Mouse (Mus musculus) limb, embryonic 11.5 days (tissue): ENCODE data around the gene Tbx6. TPM values are rescaled to one million over a fixed set of nuclear protein-coding genes. Genes with fewer than 3 reads are reported as not detected.

ENCODE experiments used
- ATAC-seq: fragments of 200-750 bp; cut with Nextera tagmentation; 2 replicates; pipeline ENCODE4 v1.8.0; 2017; ENCODE audit warnings: low read depth; ENCODE audit not compliant: insufficient number of reproducible peaks, low FRiP score, low TSS enrichment
- DNase-seq: peaks from one replicate; pipeline ENCODE4 v3.0.0-alpha.2; 2015; ENCODE audit warnings: low spot score
- H3K27ac ChIP-seq: fragments of 300-500 bp; sonication (generic); replicated peaks from 2 replicates; pipeline ENCODE4 v1.5.1; 2014; ENCODE audit warnings: low read depth, mild to moderate bottlenecking, low read length
- H3K27me3 ChIP-seq: fragments of 300-500 bp; sonication (generic); 2 replicates; pipeline ENCODE4 v1.6.1; 2014; ENCODE audit warnings: mild to moderate bottlenecking, low read length, mixed read lengths; ENCODE audit not compliant: control insufficient read depth, insufficient read depth
- H3K36me3 ChIP-seq: fragments of 300-500 bp; sonication (generic); 2 replicates; pipeline ENCODE4 v1.6.1; 2014; ENCODE audit warnings: mild to moderate bottlenecking, low read length, moderate library complexity, mixed read lengths; ENCODE audit not compliant: control insufficient read depth, insufficient read depth
- H3K4me1 ChIP-seq: fragments of 300-500 bp; sonication (generic); 2 replicates; pipeline ENCODE4 v1.6.1; 2014; ENCODE audit warnings: low read length, mixed read lengths; ENCODE audit not compliant: control insufficient read depth, insufficient read depth
- H3K4me2 ChIP-seq: fragments of 300-500 bp; sonication (generic); 2 replicates; pipeline ENCODE4 v1.6.1; 2014; ENCODE audit warnings: low read depth, mild to moderate bottlenecking, moderate library complexity; ENCODE audit not compliant: severe bottlenecking
- H3K4me3 ChIP-seq: fragments of 300-500 bp; sonication (generic); 2 replicates; pipeline ENCODE4 v1.5.1; 2014; ENCODE audit warnings: low read depth, low read length
- H3K9ac ChIP-seq: fragments of 300-500 bp; sonication (generic); 2 replicates; pipeline ENCODE4 v1.6.1; 2014; ENCODE audit warnings: mild to moderate bottlenecking, low read length
- H3K9me3 ChIP-seq: fragments of 300-500 bp; sonication (generic); 2 replicates; pipeline ENCODE4 v1.6.1; 2016; ENCODE audit warnings: low read length; ENCODE audit not compliant: control insufficient read depth
- WGBS: fragments of 180-500 bp; shearing (Covaris S2); extraction: QIAGEN DNeasy Blood & Tissue Kit; methylation state at CpG from one replicate; pipeline ENCODE4 v1.1.7; 2014; 5-methylcytosine and 5-hydroxymethylcytosine counted together
- polyA plus RNA-seq: library from polyadenylated mRNA; unstranded; fragments of >200 nt; fragmentation: Nextera tagmentation; extraction: Ambion mirVana; gene quantifications from 2 replicates; pipeline ENCODE4 v1.2.1, GENCODE M21; 2014

Gene Tbx6
- polyA plus RNA-seq, 1 experiment from 2014 or later: 0.67 TPM

DNA sequence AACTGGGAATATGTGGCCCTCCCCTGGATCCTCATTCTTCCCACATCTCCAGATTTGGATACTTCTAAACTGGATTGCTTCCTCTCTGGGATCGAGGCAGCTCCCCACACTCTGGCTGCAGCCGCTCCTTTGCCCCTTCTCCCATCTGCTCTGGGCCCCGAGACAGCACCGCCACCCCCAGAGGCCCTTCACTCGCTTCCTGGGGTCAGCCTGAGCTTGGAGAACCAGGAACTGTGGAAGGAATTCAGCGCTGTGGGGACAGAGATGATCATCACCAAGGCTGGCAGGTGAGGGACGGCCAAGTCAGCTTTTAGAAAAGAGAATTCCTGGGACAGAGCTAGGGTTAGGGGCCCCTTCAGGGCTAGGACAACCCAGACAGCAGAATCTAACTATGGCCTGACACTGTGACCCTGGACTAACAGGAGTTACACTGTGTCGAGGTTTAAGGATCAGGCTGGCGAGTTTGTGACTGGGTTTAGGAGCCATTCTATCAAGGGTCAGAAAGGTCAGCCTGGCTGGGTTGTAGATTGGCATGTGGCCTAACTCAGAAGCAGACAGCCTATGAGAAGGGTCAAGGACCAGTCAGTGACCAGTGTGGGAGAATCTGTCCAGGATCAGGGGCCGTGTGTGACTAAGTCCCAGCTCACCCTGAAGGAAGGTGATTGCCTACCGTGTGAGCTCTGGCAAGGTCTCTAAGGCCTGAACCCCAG lies 533 bp downstream of the Tbx6 start:
- Histone ChIP-seq H3K4me1 (peaks cover 10% of the 10 kb centered on the region; the same call in 1 of the 2 replicates), H3K27me3 (no peaks in the 10 kb centered on the region)
- WGBS: 20% methylated on average over 11 of the region's 11 CpGs

GRCm38 (mm10) chr7:126782693-126783092 lies 1.4 kb downstream of the Tbx6 start:
- no peak for DNase-seq
- Histone ChIP-seq H3K4me3 (no peak overlapping the region), H3K4me1 (peaks cover 6% of the 10 kb centered on the region; the same call in 1 of the 2 replicates), H3K4me2 (no peak overlapping the region), H3K27me3 (no peaks in the 10 kb centered on the region), H3K36me3 (peaks cover 17% of the 10 kb centered on the region), H3K9me3 (no peaks in the 10 kb centered on the region), H3K9ac (no peak overlapping the region), H3K27ac (no peak overlapping the region)
- WGBS: 72% methylated on average over 13 of the region's 13 CpGs
- no peak for ATAC-seq

More for the DNA sequence above, 533 bp downstream of the Tbx6 start:
- peak overlapping the region; percentile 37 for H3K4me3 ChIP-seq
- 0 out of 2 replicates have a peak overlapping the region, but pooled peaks have one; percentile 16 for H3K27ac ChIP-seq
- peak overlapping the region; percentile 52; the same call in 1 of the 2 replicates for H3K9ac ChIP-seq
- DNase-seq (no peak), ATAC-seq (no peak)
- no peaks in the 10 kb centered on the region for H3K9me3 ChIP-seq
- peak overlapping the region; percentile 90; the same call in 1 of the 2 replicates for H3K4me2 ChIP-seq
- H3K36me3 ChIP-seq: peaks cover 10% of the 10 kb centered on the region; the same call in 1 of the 2 replicates

DNA sequence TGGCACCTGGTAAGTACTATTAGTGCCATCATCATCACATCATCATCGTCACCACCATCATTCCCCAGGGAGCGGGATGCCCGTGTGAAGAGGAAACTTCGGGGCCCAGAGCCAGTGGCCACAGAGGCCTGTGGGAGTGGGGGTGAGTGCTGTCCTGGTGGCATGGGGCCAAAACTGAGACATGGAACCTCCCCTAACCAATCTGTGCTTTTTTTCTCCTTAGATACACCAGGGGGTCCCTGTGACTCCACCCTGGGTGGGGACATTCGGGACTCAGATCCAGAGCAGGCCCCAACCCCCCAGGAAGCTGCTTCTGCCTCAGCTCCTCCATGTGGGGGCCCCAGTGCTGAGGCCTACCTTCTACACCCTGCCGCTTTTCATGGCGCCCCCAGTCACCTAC lies 3.2 kb downstream of the Tbx6 start:
- H3K4me2 ChIP-seq: no peak overlapping the region
- no peaks in the 10 kb centered on the region for H3K27me3 ChIP-seq
- no peak for DNase-seq
- no peaks in the 10 kb centered on the region for H3K9me3 ChIP-seq
- H3K9ac ChIP-seq: no peak overlapping the region
- WGBS: 68% methylated on average over 7 of the region's 7 CpGs
- peaks cover 5% of the 10 kb centered on the region; the same call in 1 of the 2 replicates for H3K4me1 ChIP-seq
- H3K36me3 ChIP-seq: peaks cover 33% of the 10 kb centered on the region
- H3K27ac ChIP-seq: no peak overlapping the region
- H3K4me3 ChIP-seq: no peak overlapping the region
- ATAC-seq: no peak

- H3K36me3 ChIP-seq: peaks cover 39% of the 10 kb centered on the region
- no peaks in the 10 kb centered on the region for H3K27me3 ChIP-seq
- H3K9ac ChIP-seq: no peak overlapping the region
- 48% methylated on average over 4 of the region's 4 CpGs for WGBS
- H3K4me2 ChIP-seq: no peak overlapping the region
- DNase-seq (no peak), ATAC-seq (no peak)
- H3K4me3 ChIP-seq: no peak overlapping the region
- H3K9me3 ChIP-seq: no peaks in the 10 kb centered on the region
- H3K27ac ChIP-seq: no peak overlapping the region
- peaks cover 5% of the 10 kb centered on the region; the same call in 1 of the 2 replicates for H3K4me1 ChIP-seq
Measured at GRCm38 (mm10) chr7:126785056-126785455, 3.8 kb downstream of the Tbx6 start.

- Histone ChIP-seq H3K36me3 (peaks cover 40% of the 10 kb centered on the region), H3K9me3 (no peaks in the 10 kb centered on the region), H3K27me3 (no peaks in the 10 kb centered on the region), H3K27ac (no peak overlapping the region), H3K4me1 (peaks cover 3% of the 10 kb centered on the region; the same call in 1 of the 2 replicates), H3K9ac (no peak overlapping the region), H3K4me3 (no peak overlapping the region), H3K4me2 (no peak overlapping the region)
- no peak for DNase-seq
- WGBS: 89% methylated on average over 14 of the region's 14 CpGs
- no peak for ATAC-seq
Measured at GRCm38 (mm10) chr7:126786142-126786541, 4.9 kb downstream of the Tbx6 start.

DNA sequence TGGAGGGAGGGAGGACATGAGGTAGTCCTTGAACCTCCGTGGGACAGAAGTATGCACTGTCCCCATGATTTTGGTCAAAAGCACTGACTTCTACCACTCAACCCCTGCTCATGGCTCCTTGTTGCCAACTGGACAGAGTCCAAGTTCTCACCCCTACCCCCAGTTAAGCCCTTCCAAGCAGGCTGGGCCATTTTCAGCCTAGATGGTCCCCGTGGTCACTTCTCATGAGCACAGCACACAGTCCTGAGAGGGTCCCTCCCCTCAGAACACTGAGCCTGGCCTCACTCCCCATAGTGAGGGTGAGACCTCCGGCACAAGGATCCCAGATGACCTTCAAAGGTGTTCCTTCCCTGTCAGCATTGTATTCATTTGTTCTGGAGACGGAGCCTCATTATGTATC lies 7.9 kb downstream of the Tbx6 start:
- Histone ChIP-seq H3K4me2 (no peak overlapping the region), H3K4me1 (peaks cover 6% of the 10 kb centered on the region; the same call in 1 of the 2 replicates), H3K9ac (no peak overlapping the region), H3K36me3 (peaks cover 41% of the 10 kb centered on the region), H3K4me3 (no peak overlapping the region), H3K9me3 (no peaks in the 10 kb centered on the region), H3K27ac (no peak overlapping the region), H3K27me3 (no peaks in the 10 kb centered on the region)
- ATAC-seq: no peak
- WGBS: 94% methylated on average over 4 of the region's 4 CpGs
- DNase-seq: no peak

GRCm38 (mm10) chr7:126791851-126792720 lies 10.8 kb downstream of the Tbx6 start, which contains the start of gene Ppp4c:
Gene Ppp4c, minus strand, starts transcription at chr7:126792496.
- Histone ChIP-seq H3K4me2 (peak within 1 kb of the TSS; percentile 53), H3K27me3 (no peaks in the 10 kb centered on the region), H3K9me3 (no peaks in the 10 kb centered on the region), H3K36me3 (peaks cover 45% of the 10 kb centered on the region), H3K9ac (peak within 1 kb of the TSS; percentile 85), H3K4me3 (peak within 1 kb of the TSS; percentile 74), H3K4me1 (peaks cover 11% of the 10 kb centered on the region), H3K27ac (peak within 1 kb of the TSS; percentile 96)
- ATAC-seq (peak; percentile 90), DNase-seq (peak; percentile 99)
- under 1% methylated on average over 66 of the region's 83 CpGs for WGBS

DNA sequence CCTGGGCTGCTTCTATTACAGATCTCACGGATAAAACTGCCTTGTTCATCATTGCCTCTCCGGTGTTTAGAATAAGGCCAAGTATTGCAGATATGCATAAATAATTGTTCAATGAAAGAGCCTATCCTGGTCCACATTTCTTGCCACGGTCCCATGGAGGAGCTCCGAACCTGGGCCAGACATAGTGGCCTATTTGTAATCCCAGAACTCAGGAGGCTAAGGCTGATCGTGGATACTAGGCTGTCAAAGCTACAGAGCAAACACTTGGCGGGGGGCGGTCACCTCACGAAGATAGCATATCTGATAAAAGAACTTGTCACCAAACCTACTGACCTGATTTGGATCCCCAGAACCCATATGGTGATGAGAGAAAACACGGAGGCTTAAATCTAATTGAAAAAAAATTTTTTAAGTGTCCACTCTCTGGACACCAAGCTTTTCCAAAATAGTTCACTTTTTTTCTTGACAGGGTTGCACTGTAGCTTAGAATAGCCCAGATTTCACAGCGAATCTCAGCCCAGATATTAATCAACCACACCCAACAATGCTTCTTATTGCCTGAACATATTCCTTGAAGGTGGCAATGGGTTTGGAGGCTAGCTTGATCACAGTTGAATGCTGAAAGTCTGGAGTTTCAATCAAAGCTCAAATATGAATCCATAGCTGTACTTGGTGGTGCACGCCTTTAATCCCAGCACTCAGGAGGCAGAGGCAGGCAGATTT lies 11.6 kb downstream of the Tbx6 start:
- 31% methylated on average over 11 of the region's 11 CpGs for WGBS
- Histone ChIP-seq H3K27me3 (no peaks in the 10 kb centered on the region), H3K4me1 (peaks cover 19% of the 10 kb centered on the region)

More for the DNA sequence above, 11.6 kb downstream of the Tbx6 start:
- H3K36me3 ChIP-seq: peaks cover 39% of the 10 kb centered on the region
- H3K4me2 ChIP-seq: peak overlapping the region; percentile 53
- no peak for DNase-seq
- no peaks in the 10 kb centered on the region for H3K9me3 ChIP-seq
- peak overlapping the region; percentile 35; the same call in 1 of the 2 replicates for H3K9ac ChIP-seq
- H3K27ac ChIP-seq: peak overlapping the region; percentile 96
- peak overlapping the region; percentile 74 for H3K4me3 ChIP-seq
- ATAC-seq: no peak; the same call in none of the 2 replicates
